Mouse (Mus musculus) bone marrow macrophage, adult 2 months (primary cell): ENCODE measurements at regions not wholly inside any gene's neighbourhood (a gene's known extent, or its start where the extent isn't known, plus 50 kb on each side); places are given as distances from the start of the nearest gene placed in this dataset.

Experiments
- CTCF ChIP-seq: IDR thresholded peaks from 2 replicates; pipeline ENCODE4 v1.5.1; 2012; ENCODE audit warnings: low read depth, mild to moderate bottlenecking, low read length, moderate library complexity
- POLR2A ChIP-seq: IDR thresholded peaks from 2 replicates; pipeline ENCODE4 v1.6.1; 2012; ENCODE audit warnings: mild to moderate bottlenecking, low read depth, low read length, borderline replicate concordance

DNA sequence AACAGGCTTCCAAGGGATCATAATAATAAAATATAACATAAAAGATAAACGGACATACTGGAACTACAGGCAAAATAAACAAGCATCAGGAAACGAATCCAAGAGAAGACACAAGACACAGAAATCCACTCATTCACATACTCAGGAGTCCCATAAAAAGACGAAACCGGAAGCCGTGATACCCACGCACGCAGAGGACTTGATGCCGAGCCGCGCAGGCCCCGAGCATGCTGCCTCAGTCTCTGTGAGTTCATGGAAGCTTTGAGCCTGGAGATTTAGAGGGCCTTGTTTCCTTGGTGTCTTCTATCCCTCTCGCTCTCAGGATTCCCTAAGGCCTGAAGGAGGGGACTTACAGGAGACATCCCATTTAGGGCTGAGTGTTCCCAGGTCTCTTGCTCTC lies 57.3 kb upstream of the Dyrk2 start:
- TF ChIP-seq POLR2A (no peak), CTCF (no peak)
